Mouse (Mus musculus): ENCODE data around the gene B4galt2. TPM values are rescaled to one million over a fixed set of nuclear protein-coding genes. Genes with fewer than 3 reads are reported as not detected.

The B4galt2 gene
- polyA plus RNA-seq, 1 experiment, result 2.4 TPM

- Histone ChIP-seq H3K27ac (ENCODE audit: control insufficient read depth, insufficient read depth, low read depth, low read length, poor library complexity) (no peak within 1 kb of the TSS), H3K4me3 (replicated peaks; ENCODE audit: control insufficient read depth, low read depth, low read length) (no peak within 1 kb of the TSS), H3K4me1 (ENCODE audit: control insufficient read depth, insufficient read depth, low read length) (no peaks in the 10 kb centered on the region; the same call in 1 of the 2 replicates)
- TF ChIP-seq CTCF (IDR thresholded peaks at IDR 0.05; ENCODE audit: control insufficient read depth, insufficient read depth, low read length), result no peak
- TF ChIP-seq POLR2A (IDR thresholded peaks at IDR 0.05; ENCODE audit: borderline replicate concordance, control insufficient read depth, low read depth, low read length), result no peak; the same call in 1 of the 2 replicates
- WGBS, result 32% methylated on average over 14 of the region's 14 CpGs
Measured at GRCm38 (mm10) chr4:117872471-117872886, 10.8 kb downstream of the B4galt2 start, which contains the start of gene Ccdc24. Gene Ccdc24 (minus strand): TSS chr4:117872557.

- no peak overlapping the region for H3K27ac ChIP-seq (ENCODE audit: control insufficient read depth, insufficient read depth, low read depth, low read length, poor library complexity)
- TF ChIP-seq CTCF (IDR thresholded peaks at IDR 0.05; ENCODE audit: control insufficient read depth, insufficient read depth, low read length) (no peak), POLR2A (IDR thresholded peaks at IDR 0.05; ENCODE audit: borderline replicate concordance, control insufficient read depth, low read depth, low read length) (no peak)
- 86% methylated on average over 7 of the region's 7 CpGs for WGBS
- no peak overlapping the region for H3K4me3 ChIP-seq (replicated peaks; ENCODE audit: control insufficient read depth, low read depth, low read length)
- no peaks in the 10 kb centered on the region; the same call in 1 of the 2 replicates for H3K4me1 ChIP-seq (ENCODE audit: control insufficient read depth, insufficient read depth, low read length)
Measured at GRCm38 (mm10) chr4:117871787-117872186, 11.5 kb downstream of the B4galt2 start.

- H3K4me3 ChIP-seq (replicated peaks; ENCODE audit: control insufficient read depth, low read depth, low read length), result no peak overlapping the region
- no peak for TF ChIP-seq POLR2A (IDR thresholded peaks at IDR 0.05; ENCODE audit: borderline replicate concordance, control insufficient read depth, low read depth, low read length)
- TF ChIP-seq CTCF (IDR thresholded peaks at IDR 0.05; ENCODE audit: control insufficient read depth, insufficient read depth, low read length), result no peak
- no peaks in the 10 kb centered on the region; the same call in 1 of the 2 replicates for H3K4me1 ChIP-seq (ENCODE audit: control insufficient read depth, insufficient read depth, low read length)
- H3K27ac ChIP-seq (ENCODE audit: control insufficient read depth, insufficient read depth, low read depth, low read length, poor library complexity), result no peak overlapping the region
- 60% methylated on average over 1 of the region's 1 CpGs for WGBS
Measured at GRCm38 (mm10) chr4:117870437-117870836, 12.8 kb downstream of the B4galt2 start.

- TF ChIP-seq POLR2A (IDR thresholded peaks at IDR 0.05; ENCODE audit: borderline replicate concordance, control insufficient read depth, low read depth, low read length), result no peak
- no peak for TF ChIP-seq CTCF (IDR thresholded peaks at IDR 0.05; ENCODE audit: control insufficient read depth, insufficient read depth, low read length)
- 83% methylated on average over 9 of the region's 9 CpGs for WGBS
- no peaks in the 10 kb centered on the region; the same call in 1 of the 2 replicates for H3K4me1 ChIP-seq (ENCODE audit: control insufficient read depth, insufficient read depth, low read length)
- H3K4me3 ChIP-seq (replicated peaks; ENCODE audit: control insufficient read depth, low read depth, low read length), result no peak overlapping the region
- H3K27ac ChIP-seq (ENCODE audit: control insufficient read depth, insufficient read depth, low read depth, low read length, poor library complexity), result no peak overlapping the region
Measured at GRCm38 (mm10) chr4:117869317-117869716, 14.0 kb downstream of the B4galt2 start.

- TF ChIP-seq CTCF (IDR thresholded peaks at IDR 0.05; ENCODE audit: control insufficient read depth, insufficient read depth, low read length) (peak; percentile 66), POLR2A (IDR thresholded peaks at IDR 0.05; ENCODE audit: borderline replicate concordance, control insufficient read depth, low read depth, low read length) (no peak)
Measured at GRCm38 (mm10) chr4:117867823-117868222, 15.5 kb downstream of the B4galt2 start.

GRCm38 (mm10) chr4:117867000-117867399, 16.3 kb downstream of the B4galt2 start:
- no peak overlapping the region for H3K4me3 ChIP-seq (replicated peaks; ENCODE audit: control insufficient read depth, low read depth, low read length)
- no peak overlapping the region for H3K27ac ChIP-seq (ENCODE audit: control insufficient read depth, insufficient read depth, low read depth, low read length, poor library complexity)
- TF ChIP-seq POLR2A (IDR thresholded peaks at IDR 0.05; ENCODE audit: borderline replicate concordance, control insufficient read depth, low read depth, low read length) (no peak), CTCF (IDR thresholded peaks at IDR 0.05; ENCODE audit: control insufficient read depth, insufficient read depth, low read length) (no peak)
- H3K4me1 ChIP-seq (ENCODE audit: control insufficient read depth, insufficient read depth, low read length), result no peaks in the 10 kb centered on the region; the same call in 1 of the 2 replicates
- 21% methylated on average over 6 of the region's 6 CpGs for WGBS

More at GRCm38 (mm10) chr4:117867823-117868222, 15.5 kb downstream of the B4galt2 start:
- Histone ChIP-seq H3K27ac (ENCODE audit: control insufficient read depth, insufficient read depth, low read depth, low read length, poor library complexity) (no peak overlapping the region), H3K4me1 (ENCODE audit: control insufficient read depth, insufficient read depth, low read length) (no peaks in the 10 kb centered on the region; the same call in 1 of the 2 replicates), H3K4me3 (replicated peaks; ENCODE audit: control insufficient read depth, low read depth, low read length) (no peak overlapping the region)
- WGBS, result 16% methylated on average over 24 of the region's 24 CpGs

GRCm38 (mm10) chr4:117866083-117866482, 17.2 kb downstream of the B4galt2 start:
- 40% methylated on average over 9 of the region's 9 CpGs for WGBS
- no peak for TF ChIP-seq POLR2A (IDR thresholded peaks at IDR 0.05; ENCODE audit: borderline replicate concordance, control insufficient read depth, low read depth, low read length)
- no peak for TF ChIP-seq CTCF (IDR thresholded peaks at IDR 0.05; ENCODE audit: control insufficient read depth, insufficient read depth, low read length)
- Histone ChIP-seq H3K27ac (ENCODE audit: control insufficient read depth, insufficient read depth, low read depth, low read length, poor library complexity) (no peak overlapping the region), H3K4me1 (ENCODE audit: control insufficient read depth, insufficient read depth, low read length) (no peaks in the 10 kb centered on the region; the same call in 1 of the 2 replicates), H3K4me3 (replicated peaks; ENCODE audit: control insufficient read depth, low read depth, low read length) (no peak overlapping the region)

- TF ChIP-seq POLR2A (IDR thresholded peaks at IDR 0.05; ENCODE audit: borderline replicate concordance, control insufficient read depth, low read depth, low read length) (no peak), CTCF (IDR thresholded peaks at IDR 0.05; ENCODE audit: control insufficient read depth, insufficient read depth, low read length) (no peak)
- no peak overlapping the region for H3K4me3 ChIP-seq (replicated peaks; ENCODE audit: control insufficient read depth, low read depth, low read length)
- H3K27ac ChIP-seq (ENCODE audit: control insufficient read depth, insufficient read depth, low read depth, low read length, poor library complexity), result no peak overlapping the region
- WGBS, result 71% methylated on average over 4 of the region's 4 CpGs
- no peaks in the 10 kb centered on the region; the same call in 1 of the 2 replicates for H3K4me1 ChIP-seq (ENCODE audit: control insufficient read depth, insufficient read depth, low read length)
Measured at GRCm38 (mm10) chr4:117862823-117863222, 20.5 kb downstream of the B4galt2 start.

Data from bone marrow, adult 2 months (tissue).